Mouse (Mus musculus): ENCODE data around the gene Gm28038. TPM values are rescaled to one million over a fixed set of nuclear protein-coding genes. Genes with fewer than 3 reads are reported as not detected.

The Gm28038 gene
- polyA plus RNA-seq (2015; fragmentation: Nextera tagmentation; extraction: Ambion mirVana), result not detected in 2 replicates

DNA sequence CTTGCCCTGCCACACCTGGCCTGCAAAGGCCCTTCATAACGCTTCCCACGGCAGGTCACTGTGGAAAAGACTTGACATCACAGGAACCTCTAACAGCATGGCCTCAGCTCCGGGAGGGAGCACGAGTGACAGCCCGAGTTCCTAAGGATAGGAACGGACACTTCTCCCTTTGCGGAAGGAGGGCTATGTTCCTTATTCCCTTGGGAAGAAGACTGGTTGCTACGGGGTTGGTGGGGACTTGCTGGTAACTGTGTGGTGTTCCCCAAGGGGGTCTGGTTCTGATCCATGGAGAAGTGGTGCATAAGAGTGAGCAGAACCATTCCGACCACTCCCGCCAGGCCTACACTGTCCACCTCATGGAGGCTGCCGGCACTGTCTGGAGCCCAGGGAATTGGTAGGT, at the start of gene Gm28038:
TSS of gene Gm28038 (plus strand) at position 301 of the 400 bp plus-strand sequence.
- no peak for DNase-seq (ENCODE audit: low spot score)

DNA sequence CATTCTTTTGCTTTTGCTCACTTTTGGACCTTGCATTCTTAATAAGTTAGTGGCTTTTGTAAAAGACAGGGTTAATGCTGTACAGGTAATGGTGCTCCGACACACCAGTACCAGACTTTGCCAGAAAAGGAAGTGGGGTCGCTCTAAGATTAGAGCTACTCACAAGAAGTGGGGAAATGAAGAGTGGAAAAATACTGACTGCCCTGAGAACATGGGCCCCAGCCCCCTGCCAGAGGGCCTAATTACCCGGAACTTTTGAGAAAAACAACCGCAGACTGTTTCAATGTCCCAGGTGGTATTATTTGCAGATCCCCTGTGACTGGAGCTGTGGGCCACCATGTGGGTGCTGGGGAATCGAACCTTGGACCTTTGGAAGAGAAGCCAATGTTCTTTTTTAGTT, 45.2 kb upstream of the Gm28038 start:
- peak; percentile 47 for DNase-seq (ENCODE audit: low spot score)

DNA sequence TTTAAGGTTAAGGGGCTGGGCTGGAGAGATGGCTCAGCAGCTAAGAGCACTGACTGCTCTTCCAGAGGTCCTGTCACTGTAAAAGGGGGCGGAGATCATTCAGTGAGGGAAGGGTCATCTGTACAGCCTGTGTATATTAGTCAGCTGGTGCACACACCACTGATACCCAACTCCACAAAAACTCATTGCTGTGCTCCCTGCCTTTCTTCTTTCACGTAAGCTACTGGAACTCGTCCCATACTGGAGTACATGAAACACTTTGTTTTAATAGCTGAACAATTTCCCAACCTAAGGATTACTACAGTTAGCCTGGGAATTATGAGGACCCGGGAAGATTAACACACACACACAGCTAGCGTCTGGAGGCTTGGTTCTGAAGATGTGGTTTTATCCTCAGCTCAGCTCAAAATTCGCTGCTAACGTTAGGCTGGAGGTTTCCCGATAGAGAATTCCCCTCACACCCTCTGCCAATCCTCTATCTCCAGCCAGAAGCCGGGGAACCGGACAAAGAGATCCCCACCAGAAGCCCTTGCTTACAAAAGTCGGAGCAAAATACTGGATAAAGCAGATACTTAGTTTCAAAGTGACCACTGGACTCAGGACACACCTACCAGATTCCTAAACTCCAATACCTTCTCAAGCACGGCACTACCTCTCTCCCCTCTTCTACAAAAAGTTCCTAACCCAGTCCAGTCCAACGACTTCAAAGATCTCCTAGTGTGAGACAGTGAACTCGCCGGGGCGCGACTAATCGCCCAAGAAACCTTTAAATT, 44.2 kb upstream of the Gm28038 start:
- no peak for DNase-seq (ENCODE audit: low spot score)

DNA sequence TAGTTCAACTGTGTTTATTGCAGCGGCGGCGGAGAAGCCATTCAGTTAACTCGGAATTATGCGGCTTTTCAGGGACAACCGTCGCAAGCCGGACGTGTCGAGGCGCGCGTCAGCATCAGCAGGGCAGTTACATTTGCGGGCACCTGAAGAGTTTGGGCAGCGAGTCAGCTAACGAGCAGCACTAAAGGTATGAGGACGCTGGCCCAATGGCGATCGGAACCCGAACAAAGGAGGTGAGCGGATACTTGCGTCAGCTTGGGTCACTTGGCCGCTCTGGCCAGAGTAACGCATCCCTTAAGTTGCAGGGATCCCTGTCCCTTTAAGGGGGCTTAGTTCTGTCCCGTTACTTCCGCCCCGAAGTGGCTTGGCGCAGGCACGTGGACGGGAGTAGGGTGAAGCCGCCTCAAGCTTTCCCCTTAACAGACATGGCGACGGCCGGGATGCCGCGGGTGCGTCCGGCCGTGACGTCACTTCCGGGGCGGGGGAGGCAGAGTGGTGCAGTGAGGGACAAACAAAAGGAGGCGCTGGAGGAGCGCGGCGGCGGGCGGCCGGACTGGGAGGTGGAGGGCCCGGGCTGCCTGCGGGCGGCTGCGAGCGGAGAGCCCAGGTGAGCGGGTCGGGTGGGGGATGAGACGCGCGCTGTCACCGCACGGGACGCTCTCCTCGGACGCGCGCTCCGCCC, 43.5 kb upstream of the Gm28038 start, which contains the start of gene Lrrc8a:
TSS of gene Lrrc8a (plus strand) at position 517 of the 682 bp plus-strand sequence.
- peak; percentile 99 for DNase-seq (ENCODE audit: low spot score)

DNA sequence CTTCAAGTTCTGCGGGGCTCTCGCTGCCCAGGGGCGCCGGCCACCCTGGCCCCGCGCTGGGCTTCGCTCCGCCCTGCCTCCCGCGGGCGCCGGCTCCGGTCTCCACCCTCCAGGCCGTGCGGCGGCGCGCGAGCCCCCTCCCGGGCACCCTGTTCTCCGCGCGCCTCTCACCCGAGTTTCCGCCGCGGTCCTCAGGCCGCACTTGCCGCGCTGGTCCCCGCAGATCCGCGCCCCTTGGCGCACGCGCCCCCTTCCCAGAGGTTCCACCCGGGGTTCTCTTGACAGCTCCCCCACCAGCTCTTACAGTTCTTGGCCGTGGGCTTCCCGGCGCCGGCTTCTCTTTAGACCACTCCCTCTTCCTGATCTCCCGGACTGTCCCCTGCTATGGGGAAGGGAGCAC, 43.0 kb upstream of the Gm28038 start:
- peak; percentile 68 for DNase-seq (ENCODE audit: low spot score)

DNA sequence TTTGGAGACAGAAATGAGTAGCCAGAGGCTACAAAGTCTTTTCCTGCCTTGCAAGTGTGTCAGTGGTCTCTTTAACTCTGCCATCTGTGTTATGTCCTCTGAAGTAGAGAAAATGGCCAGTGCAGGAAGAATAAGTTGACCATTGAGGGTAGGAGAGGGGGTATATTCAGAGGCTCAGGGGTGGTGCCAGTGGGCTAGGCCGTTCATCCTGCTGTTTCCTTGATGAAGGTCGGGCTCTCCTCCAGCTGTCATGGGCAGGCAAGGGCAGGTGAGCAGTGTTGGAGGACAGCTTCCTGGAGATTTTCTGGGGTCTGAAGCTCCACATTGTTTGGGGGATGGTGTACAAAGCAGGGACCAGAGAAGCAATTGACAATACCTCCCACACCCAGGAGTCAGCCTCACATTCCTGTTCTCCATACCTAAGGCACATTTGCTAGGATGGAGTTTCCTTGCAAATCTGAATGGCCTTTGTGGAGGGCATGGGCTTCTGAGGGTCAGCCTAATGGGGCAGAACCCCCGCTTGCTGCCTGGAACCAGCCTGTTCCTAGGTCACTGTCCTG, 41.9 kb upstream of the Gm28038 start:
- DNase-seq (ENCODE audit: low spot score), result no peak

DNA sequence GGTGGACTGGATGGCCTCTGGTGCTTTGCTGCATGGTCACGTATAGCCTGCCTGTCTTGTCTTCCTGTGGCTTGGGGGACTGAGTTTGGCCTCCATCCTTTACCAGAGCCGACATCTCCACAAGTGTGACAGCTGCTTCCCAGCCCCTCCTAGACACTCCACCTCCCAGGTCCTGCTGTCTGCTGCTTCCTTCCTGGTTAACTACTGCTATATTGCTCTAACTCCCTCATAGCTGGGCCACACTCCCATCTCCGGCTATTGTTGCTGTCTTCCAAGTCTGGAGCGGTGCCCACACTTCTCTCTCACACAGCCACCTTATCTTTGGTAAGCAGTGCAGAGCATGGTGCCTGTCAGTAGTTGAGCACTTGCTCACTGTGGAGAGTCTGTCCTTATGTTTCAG, 41.1 kb upstream of the Gm28038 start:
- no peak for DNase-seq (ENCODE audit: low spot score)

DNA sequence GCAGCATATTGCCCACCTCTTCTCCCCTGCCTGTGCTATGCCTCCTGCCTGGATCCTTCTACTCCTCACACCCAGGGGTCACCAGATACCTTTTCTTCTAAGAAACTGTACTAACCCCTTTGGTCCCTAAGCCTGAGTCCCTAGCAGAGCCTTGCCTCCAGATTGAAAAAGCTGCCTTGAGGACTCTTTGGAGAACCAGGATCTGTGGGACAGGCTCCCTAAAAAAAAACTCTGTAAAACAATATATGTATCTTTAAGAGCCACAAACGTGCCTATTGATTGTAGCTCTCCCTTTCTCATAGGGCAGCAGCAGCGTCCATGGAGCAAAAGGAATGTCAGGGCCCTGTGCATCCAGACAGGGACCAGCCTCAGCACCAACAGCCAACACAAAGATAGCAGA, 40.6 kb upstream of the Gm28038 start, which contains the start of gene Gm28035:
TSS of gene Gm28035 (plus strand) at position 301 of the 400 bp plus-strand sequence.
- DNase-seq (ENCODE audit: low spot score), result no peak

DNA sequence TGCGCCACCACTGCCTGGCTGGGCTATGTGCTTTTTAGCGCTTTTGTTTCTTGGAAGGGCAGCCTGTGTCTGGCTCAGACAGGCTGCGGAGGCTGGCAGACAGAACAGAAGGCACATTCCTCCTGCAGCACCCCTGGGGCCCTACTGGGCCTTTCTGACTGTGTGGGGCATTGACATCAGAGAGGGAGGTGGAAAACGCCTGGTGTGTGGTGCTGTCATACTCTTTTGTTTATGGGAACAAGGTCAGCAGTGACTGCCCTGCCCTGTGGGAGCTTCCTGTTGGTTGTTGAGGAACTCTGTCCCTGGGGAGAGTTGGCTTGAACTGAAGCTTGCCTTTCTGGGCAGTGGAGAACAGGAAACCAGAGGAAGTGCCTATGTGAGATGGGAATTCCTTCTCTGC, 38.3 kb upstream of the Gm28038 start:
- no peak for DNase-seq (ENCODE audit: low spot score)

DNA sequence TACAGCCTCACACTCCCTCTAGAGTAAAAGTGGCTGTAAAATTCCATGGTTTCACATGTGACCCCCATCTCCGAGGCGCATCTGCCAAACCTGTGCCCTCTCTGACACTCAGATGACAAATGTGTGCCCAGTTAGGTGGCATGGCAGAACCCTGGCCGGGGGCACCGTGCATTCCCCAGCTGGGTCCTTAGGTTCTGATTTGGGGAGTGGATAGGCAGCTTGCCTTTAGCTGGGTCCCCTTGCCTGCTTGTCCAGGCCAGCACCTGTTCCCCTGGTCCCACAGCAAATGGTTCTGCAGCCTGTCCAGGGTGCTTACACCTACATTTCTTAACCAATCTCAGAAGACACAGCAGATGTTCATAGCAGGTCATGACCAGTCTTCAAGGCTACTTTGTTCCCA, 37.5 kb upstream of the Gm28038 start:
- DNase-seq (ENCODE audit: low spot score), result no peak

DNA sequence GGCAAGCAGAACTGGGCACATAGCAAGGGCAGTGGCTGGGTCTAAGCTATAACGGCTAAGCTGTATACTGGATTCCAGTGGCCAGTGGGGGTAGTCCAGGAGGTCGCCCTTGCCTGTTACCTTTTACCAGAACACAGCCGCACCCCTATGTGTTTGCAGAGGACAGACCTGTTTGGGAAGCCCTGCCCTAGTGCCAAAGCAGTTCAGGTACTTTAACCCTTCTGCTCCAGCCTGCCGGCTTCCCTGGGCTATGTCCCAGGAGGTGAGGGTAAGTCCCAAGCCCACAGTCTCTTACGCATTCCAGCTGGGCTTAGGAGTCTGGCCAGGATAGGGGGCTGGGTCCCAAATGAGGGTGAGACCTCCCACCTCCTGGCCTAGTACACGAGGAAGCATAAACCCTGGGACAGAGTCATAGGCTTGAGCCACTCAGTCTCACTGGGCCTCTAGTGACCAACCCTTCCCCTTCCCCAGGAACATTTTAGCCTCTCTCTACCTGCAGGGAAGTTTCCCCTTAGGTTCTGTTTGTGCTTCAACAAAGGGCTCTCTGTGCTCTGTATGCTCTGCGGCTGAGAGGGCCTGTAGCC, 36.2 kb upstream of the Gm28038 start:
- DNase-seq (ENCODE audit: low spot score), result no peak

DNA sequence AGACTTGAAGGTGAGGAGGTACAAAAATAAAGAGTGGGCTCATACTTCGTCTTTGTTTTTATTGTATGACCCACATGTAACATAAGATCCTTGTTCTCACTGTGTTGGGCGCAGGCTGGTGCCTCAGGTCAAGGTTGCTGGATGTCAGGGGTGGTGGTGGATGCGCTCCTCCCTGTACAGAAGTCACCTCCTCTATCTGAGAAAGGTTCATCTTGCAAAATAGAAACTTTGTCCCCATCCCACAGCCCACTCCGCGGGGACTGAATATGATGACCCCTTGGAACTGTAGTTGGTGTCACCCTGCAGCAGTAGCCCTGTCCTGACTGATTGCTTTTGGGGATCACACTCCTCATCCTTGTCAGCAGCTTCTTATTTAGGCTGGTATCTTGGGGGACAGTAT, 33.8 kb upstream of the Gm28038 start:
- no peak for DNase-seq (ENCODE audit: low spot score)

DNA sequence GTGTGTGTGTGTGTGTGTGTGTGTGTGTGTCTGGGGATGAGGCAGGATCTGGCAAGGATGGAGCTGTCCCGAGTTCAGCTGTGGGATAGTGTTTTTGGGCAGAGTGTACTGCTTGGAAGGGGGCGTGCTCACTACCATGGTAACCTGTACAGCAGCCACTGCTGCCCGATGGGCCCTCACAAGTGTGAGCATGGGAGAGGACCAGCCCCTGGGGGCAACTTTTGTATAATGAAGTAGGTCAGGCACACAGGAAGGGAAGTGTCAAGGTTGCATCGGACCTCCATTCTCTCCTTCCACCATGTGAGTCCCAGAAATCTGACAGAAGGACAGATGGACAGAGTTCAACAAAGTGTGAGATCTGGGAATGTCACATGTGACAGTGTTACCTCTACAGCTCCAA, 33.2 kb upstream of the Gm28038 start:
- DNase-seq (ENCODE audit: low spot score), result no peak

DNA sequence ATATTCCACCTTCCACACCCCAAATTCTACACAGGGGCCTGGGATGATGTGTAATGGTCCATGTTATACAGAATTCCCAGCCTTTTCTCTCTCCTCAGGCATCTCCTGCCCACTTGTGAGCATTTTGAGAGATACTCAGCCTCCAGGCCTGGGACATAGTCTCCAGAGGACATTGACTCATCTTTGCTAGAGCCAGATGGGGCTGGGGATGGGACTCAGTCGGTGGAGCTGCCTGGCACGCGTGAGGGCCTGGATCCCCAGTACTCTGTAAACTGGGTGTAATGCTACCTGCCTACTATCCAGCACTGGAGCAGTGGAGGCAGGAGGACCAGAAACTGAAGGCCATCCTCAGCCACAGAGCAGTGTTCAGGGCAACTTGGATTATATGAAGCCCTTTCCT, 31.7 kb upstream of the Gm28038 start:
- no peak for DNase-seq (ENCODE audit: low spot score)

DNA sequence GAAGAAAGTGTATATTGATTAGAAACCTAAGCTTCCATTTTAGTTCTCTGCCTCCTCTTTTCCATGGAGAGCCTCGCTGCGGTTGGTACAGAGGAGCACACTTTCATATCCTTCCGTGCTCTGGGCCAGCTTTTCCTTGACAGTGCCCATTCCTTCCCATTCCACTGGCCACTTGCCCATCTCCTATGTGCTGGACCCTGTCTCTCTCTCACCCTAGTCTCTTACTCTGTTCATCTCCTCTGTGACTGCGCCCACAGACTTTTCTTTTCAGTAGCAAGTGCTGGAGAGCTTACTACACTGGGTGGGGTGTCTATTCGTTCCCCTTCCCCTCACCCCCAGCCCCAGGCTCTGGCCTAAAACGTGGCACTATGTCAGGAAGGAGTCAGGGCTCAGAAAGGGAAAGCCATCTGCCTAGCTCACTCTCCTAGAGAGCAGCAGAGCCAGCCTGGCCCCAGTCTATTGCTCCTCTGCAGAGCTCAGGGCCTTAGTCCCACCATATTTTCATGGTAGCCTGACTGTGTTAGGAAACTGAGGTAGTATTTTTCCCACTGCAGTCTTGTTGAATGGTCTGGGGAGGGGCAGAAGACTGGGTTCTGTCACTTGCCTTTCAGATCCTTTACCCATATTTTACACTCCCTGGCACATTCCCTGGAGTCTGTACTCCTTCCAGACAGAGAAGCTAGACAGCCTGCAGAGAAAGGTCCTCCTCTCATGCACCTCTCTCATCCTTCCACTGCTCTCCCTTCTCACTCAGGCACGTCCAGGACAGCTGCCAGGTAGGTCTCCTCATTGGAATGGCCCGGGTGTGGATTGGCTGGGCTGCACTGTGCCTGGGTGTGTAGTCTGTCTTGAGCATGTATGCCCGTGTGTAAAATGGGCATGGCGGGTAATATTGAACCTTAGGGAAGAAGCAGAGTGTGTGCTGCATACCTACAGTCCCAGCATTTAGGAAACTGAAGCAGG, 30.4 kb upstream of the Gm28038 start:
- no peak for DNase-seq (ENCODE audit: low spot score)

DNA sequence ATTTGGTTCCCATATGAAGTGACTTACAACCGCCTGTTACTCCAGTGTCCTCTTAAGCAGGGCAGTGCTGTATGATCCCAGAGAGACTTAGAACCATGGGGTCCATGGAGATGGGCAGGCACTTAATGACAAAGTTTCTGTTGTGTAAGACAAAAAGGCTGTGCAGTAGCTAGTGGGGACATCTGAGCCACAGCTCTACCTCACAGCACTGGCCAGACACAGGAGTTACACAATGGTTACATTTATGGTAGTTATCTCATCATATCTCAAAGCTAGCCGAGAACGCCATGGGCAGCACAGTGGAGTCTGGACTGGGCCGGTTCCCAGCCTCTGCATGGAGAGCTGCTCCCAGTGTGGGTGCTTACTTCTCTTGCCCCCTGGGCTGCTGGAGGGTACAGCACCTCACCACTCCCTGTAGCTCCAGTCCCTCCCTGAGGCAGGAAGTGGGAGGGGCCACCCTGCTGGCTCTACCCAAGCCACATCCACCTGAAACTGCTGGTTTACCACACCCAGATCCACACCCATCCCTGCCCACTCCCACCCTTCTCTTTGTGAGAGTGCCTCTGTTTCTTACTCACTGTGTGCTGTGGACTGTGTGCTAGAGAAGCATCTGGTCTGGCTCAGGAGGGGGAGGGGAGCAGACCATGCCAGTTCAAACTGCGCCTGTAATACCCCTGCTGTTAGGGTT, 29.3 kb upstream of the Gm28038 start:
- peak; percentile 87 for DNase-seq (ENCODE audit: low spot score)

DNA sequence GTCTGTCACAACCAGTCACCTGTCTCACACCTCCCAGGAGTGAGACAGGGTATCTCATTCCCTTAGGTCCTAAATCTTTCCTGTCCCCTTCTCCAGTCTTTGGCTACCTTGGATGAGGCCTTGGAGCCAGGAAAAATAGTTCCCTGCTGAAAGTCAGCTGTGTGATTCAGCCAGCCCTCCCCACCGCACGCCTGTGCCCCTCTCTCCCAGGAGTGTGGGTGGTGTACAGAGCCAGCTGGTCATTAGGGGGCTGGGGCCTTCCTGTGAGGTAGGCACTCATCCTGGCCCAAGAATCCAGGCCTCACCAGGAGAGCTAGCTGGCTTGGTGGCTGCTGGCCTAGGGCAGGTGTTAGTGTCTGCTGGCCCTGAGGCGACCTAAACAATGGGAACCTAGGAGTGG, 28.3 kb upstream of the Gm28038 start:
- DNase-seq (ENCODE audit: low spot score), result no peak

DNA sequence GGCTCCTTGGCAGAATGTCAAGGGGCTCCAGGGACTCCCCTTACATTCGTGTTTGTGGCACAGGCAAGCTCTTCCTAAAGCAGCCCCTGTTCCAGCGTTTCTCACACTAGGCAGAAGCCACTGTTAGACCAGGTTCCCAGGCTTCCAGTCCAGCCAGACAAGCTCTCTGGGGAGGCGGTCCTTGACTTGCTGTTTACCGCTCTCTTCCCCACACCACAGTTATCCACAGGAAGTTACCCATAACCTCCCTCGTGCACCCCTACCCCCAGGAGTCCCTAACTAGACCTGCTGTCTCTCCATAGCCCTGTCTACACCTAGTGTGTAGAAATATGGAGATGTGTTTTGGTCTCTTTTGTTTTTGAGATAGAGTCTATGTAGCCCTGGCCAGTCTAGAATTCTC, 27.0 kb upstream of the Gm28038 start:
- peak; percentile 38 for DNase-seq (ENCODE audit: low spot score)

DNA sequence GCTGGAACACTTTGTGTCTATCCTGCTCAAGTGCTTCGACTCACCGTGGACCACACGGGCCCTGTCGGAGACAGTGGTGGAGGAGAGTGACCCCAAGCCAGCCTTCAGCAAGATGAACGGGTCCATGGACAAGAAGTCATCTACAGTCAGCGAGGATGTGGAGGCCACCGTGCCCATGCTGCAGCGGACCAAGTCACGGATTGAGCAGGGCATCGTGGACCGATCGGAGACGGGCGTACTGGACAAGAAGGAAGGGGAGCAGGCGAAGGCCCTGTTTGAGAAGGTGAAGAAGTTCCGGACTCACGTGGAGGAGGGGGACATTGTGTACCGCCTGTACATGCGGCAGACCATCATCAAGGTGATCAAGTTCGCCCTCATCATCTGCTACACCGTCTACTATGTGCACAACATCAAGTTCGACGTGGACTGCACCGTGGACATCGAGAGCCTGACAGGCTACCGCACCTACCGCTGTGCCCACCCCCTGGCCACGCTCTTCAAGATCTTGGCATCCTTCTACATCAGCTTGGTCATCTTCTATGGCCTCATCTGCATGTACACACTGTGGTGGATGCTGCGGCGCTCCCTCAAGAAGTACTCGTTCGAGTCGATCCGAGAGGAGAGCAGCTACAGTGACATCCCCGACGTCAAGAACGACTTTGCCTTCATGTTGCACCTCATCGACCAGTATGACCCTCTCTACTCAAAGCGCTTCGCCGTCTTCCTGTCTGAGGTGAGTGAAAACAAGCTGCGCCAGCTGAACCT, 25.0 kb upstream of the Gm28038 start:
- DNase-seq (ENCODE audit: low spot score), result no peak
